Mouse (Mus musculus): ENCODE data around the gene Iqcf1.
A peak's percentile ranks its signal among the peaks of the same experiment; 100 is the strongest.
"Not testable (repeated sequence)": the region's sequence is repeated elsewhere in the genome, so short reads cannot be mapped to it uniquely, and the experiment has no call there.

Gene Iqcf1

GRCm38 (mm10) chr9:106483606-106484005 lies 16.2 kb upstream of the Iqcf1 start:
- peak in 1 of 2 experiments; percentile 20 for DNase-seq

DNA sequence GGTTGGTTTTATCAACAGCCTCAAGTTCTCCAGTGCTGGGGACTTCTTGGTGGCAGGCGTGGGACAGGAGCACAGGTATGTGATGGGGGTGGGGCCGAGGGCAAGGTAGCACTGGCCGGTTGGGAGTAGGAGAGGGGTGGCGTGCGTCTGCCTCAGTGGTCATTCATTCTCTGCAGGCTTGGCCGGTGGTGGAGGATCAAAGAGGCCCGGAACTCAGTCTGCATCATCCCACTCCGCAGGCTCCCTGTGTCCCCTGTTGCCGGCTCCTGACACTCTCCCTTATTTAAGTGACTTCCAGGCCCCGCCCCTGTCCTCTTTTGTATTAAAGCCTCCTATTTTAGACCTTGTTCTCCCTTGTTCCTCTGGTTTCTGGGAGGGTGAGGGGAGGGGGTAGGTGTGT lies 14.7 kb upstream of the Iqcf1 start:
- DNase-seq: no peak

GRCm38 (mm10) chr9:106487602-106488001 lies 12.2 kb upstream of the Iqcf1 start:
- DNase-seq: not testable (repeated sequence)

- DNase-seq: no peak
These were observed 2.1 kb downstream of the Iqcf1 start for GRCm38 (mm10) chr9:106501846-106502245.

DNA sequence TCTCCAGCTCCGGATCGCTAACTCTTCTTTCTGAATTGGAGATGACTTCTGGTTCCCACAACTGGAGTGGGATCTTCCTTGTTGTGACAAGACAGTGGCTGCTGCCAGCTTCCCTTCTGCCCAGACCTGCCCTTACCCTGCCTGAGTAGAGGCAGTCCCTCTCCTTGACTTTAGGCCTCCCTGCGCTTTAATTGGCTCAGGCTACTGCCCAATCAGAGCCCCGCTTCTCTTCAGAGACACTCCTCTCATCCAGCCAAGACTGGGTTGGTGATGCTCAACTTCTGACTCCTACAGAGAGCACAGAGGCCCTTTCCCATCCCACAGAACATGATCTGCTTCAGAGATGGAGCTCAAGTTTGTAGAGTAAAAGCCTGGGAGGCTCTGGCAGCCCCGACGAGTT lies 4.5 kb downstream of the Iqcf1 start:
- DNase-seq: no peak

GRCm38 (mm10) chr9:106509356-106509755 lies 9.6 kb downstream of the Iqcf1 start:
- DNase-seq: no peak

- peak; percentile 27 to 45 for DNase-seq
These were observed 13.1 kb downstream of the Iqcf1 start for GRCm38 (mm10) chr9:106512729-106513450.

DNA sequence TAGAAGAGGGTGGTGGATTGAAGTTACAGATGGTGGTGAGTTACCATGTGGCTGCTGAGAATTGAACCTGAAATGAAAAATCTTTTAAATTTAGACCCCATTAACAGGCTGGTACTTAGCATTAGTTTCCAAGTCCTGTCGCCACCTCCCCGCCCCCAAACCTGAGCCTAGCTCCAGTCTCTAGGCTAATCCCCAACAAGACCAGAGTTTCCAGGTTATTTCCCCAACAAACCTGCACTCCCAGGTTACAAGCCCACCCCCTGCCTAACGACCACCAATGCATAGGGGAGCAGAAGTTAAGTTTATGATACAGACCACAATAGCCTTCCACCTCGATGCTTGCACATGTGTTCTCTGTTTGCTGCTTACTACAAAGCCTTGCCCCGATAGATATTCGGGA lies 13.8 kb downstream of the Iqcf1 start:
- no peak for DNase-seq

DNA sequence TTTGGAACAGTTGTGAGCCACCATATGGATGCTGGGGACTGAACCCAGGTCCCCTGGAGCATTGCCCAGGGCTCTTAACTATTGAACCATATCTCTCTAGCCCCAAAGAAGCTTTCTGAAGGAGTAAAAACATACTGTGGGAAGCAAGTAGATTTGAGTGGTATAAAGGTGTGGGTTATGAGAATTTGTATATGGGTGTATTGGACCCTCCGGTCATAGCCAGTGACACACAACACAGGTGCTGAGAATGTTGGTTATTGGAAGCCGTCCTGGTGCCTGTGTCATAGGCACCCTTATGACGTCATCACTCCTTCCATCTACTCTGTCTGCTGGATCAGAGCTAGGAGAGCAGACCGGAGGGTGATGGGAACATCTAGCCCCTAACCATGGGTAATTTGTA lies 14.5 kb downstream of the Iqcf1 start, which contains the start of gene Iqcf5:
Gene Iqcf5 (plus strand): TSS at position 301 of the 400 bp plus-strand sequence.
- DNase-seq: no peak

DNA sequence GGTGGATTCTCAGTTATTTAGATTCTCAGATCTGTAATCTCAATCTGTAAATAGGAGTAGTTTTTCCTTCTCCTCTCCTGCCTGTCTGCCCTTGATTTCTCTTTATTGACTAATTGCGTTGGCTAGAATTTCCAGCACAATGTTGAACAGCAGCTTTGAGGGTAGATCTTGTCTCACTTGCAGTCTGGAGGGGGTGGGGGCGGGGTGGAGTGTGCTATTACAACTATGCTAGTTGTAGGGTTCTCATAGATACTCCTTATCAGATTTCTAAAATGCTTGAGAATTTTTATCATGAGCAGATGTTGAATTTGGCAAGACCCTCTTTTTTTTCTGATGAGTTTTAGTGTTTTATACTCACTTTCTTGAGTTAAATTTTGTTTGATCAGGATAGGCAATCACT lies 19.7 kb downstream of the Iqcf1 start:
- no peak for DNase-seq

GRCm38 (mm10) chr9:106519909-106520308 lies 20.1 kb downstream of the Iqcf1 start:
- no peak for DNase-seq

GRCm38 (mm10) chr9:106531833-106532232 lies 32.1 kb downstream of the Iqcf1 start:
- peak in 1 of 2 experiments; percentile 21 for DNase-seq

DNA sequence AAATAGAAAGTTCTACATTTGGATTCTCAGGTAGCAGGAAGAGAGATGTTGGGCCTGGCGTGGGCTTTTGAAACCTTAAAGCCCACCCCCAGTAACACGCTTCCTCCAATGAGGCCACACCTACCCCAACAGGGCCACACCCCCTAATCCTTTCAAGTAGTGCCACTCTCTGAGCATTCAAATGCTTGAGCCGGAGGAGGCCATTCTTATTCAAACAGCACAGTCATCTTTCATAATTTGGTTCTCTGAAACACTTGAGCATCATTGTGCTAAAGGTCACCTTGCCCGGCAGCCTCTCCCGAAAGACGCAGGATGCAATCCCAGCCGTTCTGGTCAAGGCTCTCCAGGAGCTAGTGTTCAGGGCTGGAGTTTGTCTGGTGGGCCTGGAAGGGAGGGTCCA lies 34.5 kb downstream of the Iqcf1 start:
- no peak for DNase-seq

- no peak for DNase-seq
These were observed 35.2 kb downstream of the Iqcf1 start for GRCm38 (mm10) chr9:106534975-106535374.

All from lung, postnatal 4 days (tissue).